Mouse (Mus musculus): Measurements from ENCODE around the gene Dgat2.

GRCm38 (mm10) chr7:99152756-99153155 is 29.8 kb downstream of the Dgat2 start:
- TF ChIP-seq CTCF (IDR thresholded peaks at IDR 0.05; ENCODE audit: insufficient read depth, low read length) = no peak
- TF ChIP-seq POLR2A (IDR thresholded peaks at IDR 0.05; ENCODE audit: borderline replicate concordance, extremely low read depth, low read depth, low read length) = no peak

All from lung, adult 2 months (tissue).